Mouse (Mus musculus) frontal cortex, postnatal 25 days (tissue): ENCODE measurements around the gene Borcs7.
A peak's percentile ranks its signal among the peaks of the same experiment; 100 is the strongest.

Experiments used
- DNase-seq, 2 experiments: peaks; one replicate each; pipeline ENCODE4 v3.0.0; 2022; ENCODE audit warnings: low spot score in 2 of 2

The Borcs7 gene

DNA sequence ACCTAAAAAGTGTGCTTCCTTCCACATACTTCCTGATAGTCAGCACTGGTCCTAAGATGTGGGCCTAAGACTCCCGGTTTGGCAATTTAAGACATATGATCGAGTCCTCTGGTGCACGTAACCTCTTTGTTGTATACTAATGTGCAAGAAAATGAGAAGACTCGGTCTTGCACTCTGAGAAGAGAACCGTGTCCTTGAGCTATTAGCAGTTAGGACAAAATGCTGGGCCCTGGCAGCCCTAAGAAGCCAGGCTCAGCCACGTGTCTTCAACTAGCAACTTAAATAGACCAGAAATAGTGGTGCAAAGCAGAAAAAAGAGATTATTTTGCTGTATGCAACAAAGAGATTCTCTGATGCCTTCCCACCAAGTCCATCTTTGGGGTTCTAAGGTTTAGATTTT, 26.9 kb upstream of the Borcs7 start:
- no peak for DNase-seq

DNA sequence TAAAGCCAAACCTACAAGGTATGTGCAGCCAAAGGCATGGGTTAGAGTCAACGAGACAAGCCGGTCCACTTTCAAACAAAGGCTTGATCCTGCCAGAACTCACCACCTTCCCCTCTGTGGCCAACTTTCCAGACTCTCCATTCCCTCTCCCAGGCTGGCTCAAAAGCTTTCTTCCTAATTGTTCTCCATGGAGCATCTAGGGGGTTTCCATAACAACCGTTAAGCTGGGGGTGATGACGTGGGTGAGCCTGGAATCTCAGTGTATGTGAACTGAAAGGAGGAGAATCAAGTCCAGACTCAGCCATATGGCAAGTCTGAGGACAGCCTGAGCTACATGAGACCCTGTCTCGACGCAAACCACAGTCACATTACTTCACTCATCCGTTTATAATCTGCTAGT, 24.2 kb upstream of the Borcs7 start:
- DNase-seq, result no peak

- DNase-seq, result no peak
These were observed 22.4 kb upstream of the Borcs7 start for GRCm38 (mm10) chr19:46667300-46667699.

- no peak for DNase-seq
These were observed 21.4 kb upstream of the Borcs7 start for GRCm38 (mm10) chr19:46668263-46668662.

GRCm38 (mm10) chr19:46669802-46670201, 19.9 kb upstream of the Borcs7 start:
- DNase-seq, result no peak

DNA sequence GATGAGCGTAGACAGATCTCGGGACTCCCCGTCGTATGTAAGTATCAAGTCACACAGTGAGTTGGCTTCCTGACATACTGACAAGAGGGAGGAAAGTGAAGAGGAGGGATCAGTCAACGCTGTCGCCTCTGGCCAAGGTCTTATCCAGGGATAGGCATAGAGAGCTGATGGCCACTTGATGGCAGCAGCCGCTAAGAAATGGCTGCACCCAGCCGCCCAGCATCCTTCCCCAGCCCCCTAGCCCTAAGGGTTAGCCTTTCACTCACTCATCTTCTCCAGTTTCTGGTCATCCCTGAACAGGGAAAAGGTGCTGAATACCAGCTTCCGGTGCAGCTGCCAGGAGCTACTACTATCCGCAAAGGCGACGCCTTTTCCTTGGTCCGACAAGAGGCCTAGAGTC, 19.0 kb upstream of the Borcs7 start:
- peak; percentile 35 to 52 for DNase-seq

- no peak for DNase-seq
These were observed 16.8 kb upstream of the Borcs7 start, which contains the start of gene Cyp17a1 for GRCm38 (mm10) chr19:46672766-46673418. Gene Cyp17a1 (minus strand): TSS chr19:46673172.

- no peak for DNase-seq
These were observed 14.1 kb upstream of the Borcs7 start for GRCm38 (mm10) chr19:46675641-46676040.

DNA sequence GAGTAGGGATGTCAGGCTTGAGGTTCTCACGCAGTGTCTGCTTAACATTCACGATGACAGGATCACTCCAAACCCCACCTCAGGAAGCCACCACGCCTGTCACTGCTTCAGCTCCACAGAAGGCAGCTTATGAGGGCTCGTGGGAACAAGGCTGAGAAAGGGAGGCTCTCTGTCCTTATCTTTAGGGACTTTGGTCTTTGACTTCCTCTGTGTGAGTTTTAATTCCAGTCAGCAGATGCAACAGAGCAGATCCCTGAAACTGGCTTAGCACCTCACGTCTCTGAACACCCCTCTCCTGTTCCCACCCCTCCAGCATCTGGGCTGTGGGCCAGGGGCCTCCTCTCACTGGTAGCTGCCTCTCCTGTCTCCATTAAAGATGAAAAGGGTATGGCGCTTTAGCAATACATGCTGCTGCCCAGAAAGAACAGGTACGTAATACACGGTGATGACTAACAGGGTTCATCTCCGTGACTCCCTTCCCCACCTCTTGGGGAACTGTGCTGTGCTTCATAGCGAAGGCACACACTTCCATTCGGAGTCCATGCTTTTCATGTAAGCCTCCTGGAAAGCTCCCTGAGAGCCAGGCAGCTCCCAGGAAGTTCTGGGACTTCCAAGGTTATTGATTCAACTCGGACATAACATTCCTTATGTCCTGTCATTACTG, 9.9 kb upstream of the Borcs7 start:
- no peak for DNase-seq

DNA sequence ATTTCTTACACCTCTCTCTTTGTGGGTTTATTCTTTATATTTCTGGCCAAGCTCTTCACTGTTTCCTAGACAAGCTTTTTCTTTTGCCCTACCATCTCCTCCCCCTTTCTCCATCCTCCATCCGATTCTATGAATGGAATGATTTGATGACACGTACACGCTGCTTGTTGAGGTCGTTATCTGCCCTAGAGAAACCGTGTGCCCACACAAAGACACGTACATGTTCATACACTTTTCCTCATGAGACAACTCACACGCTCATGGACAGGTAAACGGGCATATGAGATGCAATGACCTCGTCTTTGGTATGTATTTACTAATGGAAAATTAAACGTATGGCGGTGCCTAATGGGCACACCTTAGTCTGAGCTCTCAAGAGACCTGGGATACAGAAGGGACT, 681 bp downstream of the Borcs7 start:
- DNase-seq, result no peak

- no peak for DNase-seq
These were observed 1.4 kb downstream of the Borcs7 start for GRCm38 (mm10) chr19:46691078-46691477.

DNA sequence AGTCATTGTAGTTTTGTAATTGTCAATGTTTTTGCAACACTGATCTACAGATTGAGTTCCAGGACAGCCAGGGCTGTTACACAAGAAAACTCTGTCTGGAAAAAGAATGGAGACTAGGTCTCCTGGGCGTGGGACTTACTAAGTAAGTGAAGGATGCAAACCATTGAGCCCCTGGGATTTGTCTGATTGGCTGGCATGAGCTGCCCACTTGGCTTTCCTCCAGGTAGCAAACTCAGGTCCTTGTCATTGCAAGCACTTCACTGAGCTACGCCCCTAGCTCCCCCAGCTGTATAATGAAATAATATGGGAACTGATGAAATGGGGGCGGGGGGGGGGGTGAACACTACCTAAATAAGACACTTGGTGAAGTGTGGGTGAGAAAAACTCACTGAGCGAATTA, 3.4 kb downstream of the Borcs7 start:
- no peak for DNase-seq

GRCm38 (mm10) chr19:46696482-46696881, 6.8 kb downstream of the Borcs7 start:
- DNase-seq, result no peak

DNA sequence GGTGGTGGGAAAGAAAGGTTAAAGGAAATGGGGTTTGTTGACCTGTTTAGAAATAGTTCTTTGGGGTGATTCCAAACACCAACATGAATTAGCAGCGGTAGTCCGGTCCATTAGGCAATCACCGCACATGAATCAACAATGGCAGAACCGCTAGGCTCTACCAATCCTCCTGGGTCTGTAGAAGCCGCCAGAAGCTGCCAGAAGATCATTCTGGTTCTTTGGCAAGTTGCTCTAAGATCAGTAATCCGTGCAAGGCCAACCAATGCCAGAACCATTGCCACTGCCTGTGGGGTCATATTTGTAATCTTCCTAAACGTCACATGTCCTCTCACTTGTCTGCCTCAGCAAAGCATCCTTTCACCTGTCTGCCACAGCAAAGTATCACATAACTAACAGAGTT, 7.2 kb downstream of the Borcs7 start:
- no peak for DNase-seq

DNA sequence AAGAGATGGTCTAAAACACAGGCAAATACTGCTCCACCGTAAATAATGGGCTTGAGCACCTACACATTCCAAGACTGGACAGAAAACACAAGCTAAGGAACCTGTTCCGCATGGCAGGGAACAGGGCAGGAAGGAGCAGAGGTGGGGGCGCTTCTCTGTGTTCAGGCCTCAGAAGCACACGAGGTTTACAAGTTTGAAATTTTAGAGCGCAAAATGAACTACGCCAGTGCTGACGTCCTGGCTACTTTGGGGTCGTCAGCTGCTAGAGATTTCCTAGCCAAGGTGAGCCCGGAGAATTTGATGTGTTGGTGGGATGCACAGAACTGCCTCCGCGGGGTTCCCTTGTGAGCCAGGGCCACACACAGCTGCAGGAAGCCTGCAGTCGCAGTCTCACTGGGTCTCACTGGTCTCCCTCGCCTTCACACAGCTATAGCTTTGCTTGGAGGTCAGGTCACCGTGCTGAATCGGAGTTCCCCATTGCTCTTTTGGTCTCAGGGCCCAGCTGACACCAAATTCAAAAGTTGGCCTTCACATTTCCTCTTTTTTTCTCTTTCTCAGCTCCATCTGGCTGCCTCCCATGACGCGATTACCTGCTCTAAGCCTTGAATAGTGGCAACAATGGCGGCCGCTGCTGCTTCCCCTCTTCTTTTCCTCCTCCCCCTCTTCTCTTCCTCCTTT, 8.3 kb downstream of the Borcs7 start:
- no peak for DNase-seq

- no peak for DNase-seq
These were observed 9.3 kb downstream of the Borcs7 start for GRCm38 (mm10) chr19:46699011-46699481.

DNA sequence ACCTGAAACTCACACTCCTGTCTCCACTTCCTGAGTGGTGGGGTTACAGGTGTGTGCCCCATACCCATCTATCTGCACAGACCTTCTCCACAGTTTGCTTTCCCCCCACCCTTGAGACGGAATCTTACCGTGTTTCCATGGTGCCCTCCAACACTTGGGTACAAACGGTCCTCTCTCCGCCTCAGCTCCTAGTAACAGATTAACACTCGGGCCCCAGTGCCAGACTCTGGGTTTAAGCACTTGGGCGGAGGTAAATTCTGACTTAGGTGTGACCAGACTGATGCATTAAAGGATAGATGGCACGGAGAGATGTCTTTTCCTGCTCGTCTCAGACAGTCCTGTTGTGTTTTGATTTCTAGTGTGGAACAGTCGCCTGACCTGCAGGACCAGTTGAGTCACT, 11.4 kb downstream of the Borcs7 start:
- no peak for DNase-seq

DNA sequence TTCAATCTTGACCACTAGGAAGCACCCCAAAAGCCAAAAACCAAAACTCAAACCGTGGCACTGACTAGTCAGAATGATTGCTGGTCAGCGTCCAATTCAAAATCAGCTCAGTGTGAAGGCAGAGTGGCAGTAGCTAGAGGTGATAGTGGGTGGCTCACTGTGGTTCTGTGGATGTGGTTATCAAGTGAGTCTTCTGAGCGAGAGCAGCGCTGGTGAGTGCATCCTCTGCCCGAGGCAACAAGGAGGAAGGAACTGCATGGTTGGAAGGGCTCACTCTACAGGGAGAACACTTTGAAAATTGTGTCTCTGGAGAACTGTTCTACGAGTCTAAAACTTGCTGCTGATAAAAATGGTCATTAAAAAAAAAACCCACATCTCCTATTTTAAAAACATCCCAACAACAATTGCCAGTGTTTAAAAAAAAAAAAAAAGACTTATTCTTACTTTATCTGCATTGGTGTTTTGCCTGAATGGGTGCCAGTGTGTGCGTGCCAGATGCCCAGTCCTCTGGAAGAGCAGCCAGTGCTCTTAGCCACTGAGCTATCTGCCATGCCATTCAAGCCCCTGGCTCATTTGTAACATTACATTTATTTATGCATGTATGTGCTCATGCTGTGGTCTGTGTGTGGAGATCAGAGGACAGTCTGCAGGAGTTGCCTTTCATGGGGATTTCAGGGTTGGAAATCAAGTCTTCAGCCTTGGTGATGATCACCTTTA, 16.2 kb downstream of the Borcs7 start:
- DNase-seq, result no peak

DNA sequence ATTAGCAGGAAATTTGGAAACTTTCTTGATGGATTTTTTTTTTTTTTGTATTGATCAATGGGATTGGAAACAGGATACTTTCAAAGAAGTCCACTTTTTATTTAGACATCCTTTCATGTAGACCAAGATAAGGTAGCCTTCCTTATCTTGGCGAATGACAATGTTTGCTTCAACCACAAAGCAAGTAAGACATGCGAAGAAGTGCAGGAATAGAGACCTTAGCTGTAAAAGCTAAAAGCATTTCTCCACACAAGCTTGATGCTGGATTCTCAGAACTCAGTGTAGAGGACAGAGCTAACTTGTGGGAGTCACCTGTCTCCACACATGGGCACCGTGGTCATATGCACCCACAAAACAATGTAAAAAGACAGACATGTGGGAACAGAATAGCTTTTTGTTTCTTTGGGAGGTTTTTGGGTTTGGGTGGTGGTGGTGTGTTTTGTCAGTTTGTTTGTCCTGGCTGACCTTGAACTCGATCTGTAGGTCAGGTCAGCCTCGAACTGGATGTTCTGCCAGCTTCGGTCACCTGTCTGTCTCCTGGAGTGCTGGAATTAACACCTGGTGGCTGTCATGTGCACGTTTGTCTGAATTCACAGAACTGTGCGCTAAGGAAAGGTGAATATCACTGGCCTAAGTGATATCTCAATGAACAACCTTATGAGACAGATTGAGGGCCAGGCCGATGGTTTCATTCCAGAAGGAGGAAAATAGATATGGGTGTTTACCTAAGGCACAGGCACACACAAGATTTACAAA, 17.0 kb downstream of the Borcs7 start:
- DNase-seq, result no peak

- peak in 1 of 2 experiments; percentile 15 for DNase-seq
These were observed 17.8 kb downstream of the Borcs7 start, which contains the start of gene As3mt for GRCm38 (mm10) chr19:46707296-46708151. Gene As3mt (plus strand): TSS chr19:46707458.
